Mouse (Mus musculus): ENCODE measurements around the gene Dhdh. TPM values are rescaled to one million over a fixed set of nuclear protein-coding genes. Genes with fewer than 3 reads are reported as not detected.
A peak's percentile ranks its signal among the peaks of the same experiment; 100 is the strongest.

The Dhdh gene
- polyA plus RNA-seq, 2 experiments = 1.6 to 2.2 TPM

DNA sequence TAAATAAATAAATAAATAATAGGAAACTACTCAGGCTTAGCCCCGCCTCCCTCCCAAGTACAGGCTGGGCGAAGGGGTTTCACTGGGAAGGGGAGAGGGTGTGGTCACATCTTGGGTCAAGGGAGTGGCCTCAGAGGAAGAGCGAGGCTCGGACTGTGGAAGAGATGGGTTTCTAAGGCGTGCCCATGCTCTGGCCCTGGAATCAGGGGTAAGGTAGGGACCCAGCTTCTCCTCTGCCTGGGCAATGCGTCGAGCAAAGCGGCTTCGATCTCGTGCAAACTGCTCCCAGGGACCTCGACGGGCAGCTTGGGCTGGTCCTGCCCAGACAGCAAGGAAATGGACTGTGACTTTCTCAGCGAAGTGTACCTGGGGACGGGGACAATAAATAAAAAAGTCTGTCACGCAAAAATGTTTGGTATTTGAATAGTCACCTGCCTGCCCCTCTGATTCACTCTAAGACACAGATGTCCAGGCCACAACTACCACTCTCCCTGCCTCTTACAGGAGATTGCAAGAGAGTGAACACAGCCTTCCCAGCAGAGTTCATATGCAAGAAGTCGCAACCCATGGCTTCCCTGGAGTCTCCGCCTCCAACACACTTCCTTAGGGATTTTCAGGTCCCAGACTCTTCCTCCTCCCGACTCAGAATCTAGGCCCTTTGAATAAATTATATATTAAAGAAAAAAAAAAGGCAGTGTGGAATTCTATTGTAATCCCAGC, 34.5 kb upstream of the Dhdh start:
- H3K27me3 ChIP-seq (ENCODE audit: control insufficient read depth, insufficient read depth, low read length) = no peaks in the 10 kb centered on the region
- ATAC-seq (ENCODE audit: insufficient read depth) (no peak), DNase-seq (ENCODE audit: low read depth in 3 of 3, low spot score in 3 of 3) (peak in 1 of 3 experiments; percentile 46)
- 49% methylated on average over 18 of the region's 18 CpGs for WGBS (ENCODE audit: insufficient replicate concordance)
- H3K36me3 ChIP-seq (replicated peaks; ENCODE audit: control insufficient read depth, insufficient read depth, low read depth) = peaks cover 42% of the 10 kb centered on the region
- peaks cover 10 to 14% of the 10 kb centered on the region in 2 experiments for H3K4me1 ChIP-seq (replicated peaks; ENCODE audit: control insufficient read depth in 2 of 2, insufficient read depth in 2 of 2, low read length in 1 of 2)
- peak overlapping the region; percentile 99 for H3K9ac ChIP-seq (replicated peaks)
- H3K4me2 ChIP-seq (ENCODE audit: low read depth) = peak overlapping the region; percentile 88
- peak overlapping the region; percentile 76 to 88 for H3K4me3 ChIP-seq (ENCODE audit: insufficient read depth in 1 of 2, low read depth in 2 of 2, low read length in 2 of 2)
- H3K27ac ChIP-seq = peak overlapping the region; percentile 90
- H3K9me3 ChIP-seq (ENCODE audit: control insufficient read depth, low read length) = no peaks in the 10 kb centered on the region
- TF ChIP-seq EP300 (IDR thresholded peaks at IDR 0.05; ENCODE audit: low read depth) (no peak), CTCF (IDR thresholded peaks at IDR 0.05; ENCODE audit: low read depth) (no peak)

GRCm38 (mm10) chr7:45522194-45522752, 33.7 kb upstream of the Dhdh start:
- Histone ChIP-seq H3K27me3 (ENCODE audit: control insufficient read depth, insufficient read depth, low read length) (no peaks in the 10 kb centered on the region), H3K4me1 (replicated peaks; ENCODE audit: control insufficient read depth in 2 of 2, insufficient read depth in 2 of 2, low read length in 1 of 2) (peaks cover 10 to 14% of the 10 kb centered on the region in 2 experiments), H3K9me3 (ENCODE audit: control insufficient read depth, low read length) (no peaks in the 10 kb centered on the region), H3K9ac (replicated peaks) (peak overlapping the region; percentile 99), H3K36me3 (replicated peaks; ENCODE audit: control insufficient read depth, insufficient read depth, low read depth) (peaks cover 42% of the 10 kb centered on the region), H3K4me2 (ENCODE audit: low read depth) (peak overlapping the region; percentile 88), H3K4me3 (ENCODE audit: insufficient read depth in 1 of 2, low read depth in 2 of 2, low read length in 2 of 2) (peak overlapping the region; percentile 76 to 88), H3K27ac (peak overlapping the region; percentile 90)
- WGBS (ENCODE audit: insufficient replicate concordance) = 53% methylated on average over 16 of the region's 16 CpGs
- DNase-seq (ENCODE audit: low read depth in 3 of 3, low spot score in 3 of 3) (no peak), ATAC-seq (ENCODE audit: insufficient read depth) (no peak)
- TF ChIP-seq EP300 (IDR thresholded peaks at IDR 0.05; ENCODE audit: low read depth) (no peak), CTCF (IDR thresholded peaks at IDR 0.05; ENCODE audit: low read depth) (no peak)

DNA sequence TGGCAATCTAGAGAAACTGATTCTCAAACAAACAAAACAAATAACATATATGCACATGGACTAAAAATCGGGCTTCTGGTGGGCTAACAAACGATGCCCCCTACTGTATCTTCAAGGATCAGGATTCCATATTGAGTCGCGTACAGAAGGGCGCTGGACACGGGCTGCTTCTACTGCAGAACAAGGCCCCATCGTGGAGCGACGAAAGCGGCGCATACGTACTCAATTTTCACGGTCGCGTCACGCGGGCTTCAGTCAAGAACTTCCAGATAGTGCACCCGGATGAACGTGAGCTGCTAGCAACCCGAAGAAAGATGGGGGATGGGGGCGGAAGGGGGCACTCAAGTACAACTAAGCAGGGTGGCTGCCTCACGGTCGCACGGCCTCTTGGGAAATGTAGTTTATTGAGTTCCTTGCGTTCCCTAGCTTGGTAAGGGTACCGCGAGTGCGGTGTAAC, 33.2 kb upstream of the Dhdh start:
- Histone ChIP-seq H3K9ac (replicated peaks) (peak overlapping the region; percentile 99), H3K4me2 (ENCODE audit: low read depth) (peak overlapping the region; percentile 88), H3K27ac (peak overlapping the region; percentile 90), H3K36me3 (replicated peaks; ENCODE audit: control insufficient read depth, insufficient read depth, low read depth) (peaks cover 42% of the 10 kb centered on the region), H3K27me3 (ENCODE audit: control insufficient read depth, insufficient read depth, low read length) (no peaks in the 10 kb centered on the region), H3K4me3 (ENCODE audit: insufficient read depth in 1 of 2, low read depth in 2 of 2, low read length in 2 of 2) (peak overlapping the region; percentile 76 to 88), H3K9me3 (ENCODE audit: control insufficient read depth, low read length) (no peaks in the 10 kb centered on the region), H3K4me1 (replicated peaks; ENCODE audit: control insufficient read depth in 2 of 2, insufficient read depth in 2 of 2, low read length in 1 of 2) (peaks cover 10 to 14% of the 10 kb centered on the region in 2 experiments)
- TF ChIP-seq CTCF (IDR thresholded peaks at IDR 0.05; ENCODE audit: low read depth) (peak; percentile 28; the same call in 1 of the 2 replicates), EP300 (IDR thresholded peaks at IDR 0.05; ENCODE audit: low read depth) (no peak)
- under 1% methylated on average over 28 of the region's 28 CpGs for WGBS (ENCODE audit: insufficient replicate concordance)
- no peak for ATAC-seq (ENCODE audit: insufficient read depth)
- peak; percentile 72 to 78 (median 72) for DNase-seq (ENCODE audit: low read depth in 3 of 3, low spot score in 3 of 3)

- DNase-seq (ENCODE audit: low read depth in 3 of 3, low spot score in 3 of 3) (no peak), ATAC-seq (ENCODE audit: insufficient read depth) (no peak)
- Histone ChIP-seq H3K9me3 (ENCODE audit: control insufficient read depth, low read length) (no peaks in the 10 kb centered on the region), H3K4me2 (ENCODE audit: low read depth) (peak overlapping the region; percentile 88), H3K36me3 (replicated peaks; ENCODE audit: control insufficient read depth, insufficient read depth, low read depth) (peaks cover 42% of the 10 kb centered on the region), H3K27me3 (ENCODE audit: control insufficient read depth, insufficient read depth, low read length) (no peaks in the 10 kb centered on the region), H3K4me1 (replicated peaks; ENCODE audit: control insufficient read depth in 2 of 2, insufficient read depth in 2 of 2, low read length in 1 of 2) (peaks cover 17 to 19% of the 10 kb centered on the region in 2 experiments), H3K9ac (replicated peaks) (no peak overlapping the region), H3K4me3 (ENCODE audit: insufficient read depth in 1 of 2, low read depth in 2 of 2, low read length in 2 of 2) (peak overlapping the region in 1 of 2 experiments; percentile 76; a peak in 1 of 4 replicates), H3K27ac (no peak overlapping the region)
- TF ChIP-seq EP300 (IDR thresholded peaks at IDR 0.05; ENCODE audit: low read depth) (no peak), CTCF (IDR thresholded peaks at IDR 0.05; ENCODE audit: low read depth) (no peak)
- whole genome bisulfite sequencing (ENCODE audit: insufficient replicate concordance) = 91% methylated on average over 7 of the region's 7 CpGs
Measured at GRCm38 (mm10) chr7:45520605-45521004, 32.0 kb upstream of the Dhdh start.

Data from liver, embryonic 14.5 days (tissue).